Mouse (Mus musculus) CD4-positive, CD25-positive, alpha-beta regulatory T cell, adult 4 months (primary cell): ENCODE measurements around the gene Krt31. TPM values are rescaled to one million over a fixed set of nuclear protein-coding genes. Genes with fewer than 3 reads are reported as not detected.

Experiments
- ATAC-seq: one replicate; pipeline ENCODE4 v1.8.0; 2017
- polyA plus RNA-seq, 2 experiments: library from polyadenylated mRNA; unstranded; fragments of 100-300 nt; shearing (Covaris generic); gene quantifications; one replicate each; pipeline ENCODE4 v1.2.1; 2017

The Krt31 gene
- polyA plus RNA-seq: not detected

- ATAC-seq: no peak
These were observed at the start of gene Krt31 for GRCm38 (mm10) chr11:100050451-100050850. Gene Krt31 (minus strand): TSS chr11:100050551.

GRCm38 (mm10) chr11:100097819-100098218 lies 47.5 kb upstream of the Krt31 start:
- ATAC-seq: no peak

- no peak for ATAC-seq
These were observed 45.8 kb upstream of the Krt31 start, which contains the start of gene Krt35 for GRCm38 (mm10) chr11:100096141-100096540. Gene Krt35 (minus strand): TSS chr11:100096241.

- ATAC-seq: no peak
These were observed 38.2 kb upstream of the Krt31 start for GRCm38 (mm10) chr11:100088378-100089025.

GRCm38 (mm10) chr11:100087861-100088260 lies 37.5 kb upstream of the Krt31 start, which contains the start of gene Krt32:
Gene Krt32 (minus strand): TSS chr11:100088226.
- no peak for ATAC-seq

GRCm38 (mm10) chr11:100073873-100074272 lies 23.5 kb upstream of the Krt31 start:
- no peak for ATAC-seq

- no peak for ATAC-seq
These were observed 17.1 kb upstream of the Krt31 start for GRCm38 (mm10) chr11:100067293-100068036.

GRCm38 (mm10) chr11:100066236-100067010 lies 16.1 kb upstream of the Krt31 start:
- no peak for ATAC-seq

GRCm38 (mm10) chr11:100058875-100059274 lies 8.5 kb upstream of the Krt31 start:
- ATAC-seq: no peak

- ATAC-seq: no peak
These were observed 5.6 kb upstream of the Krt31 start for GRCm38 (mm10) chr11:100055686-100056655.

- ATAC-seq: no peak
These were observed 3.2 kb downstream of the Krt31 start for GRCm38 (mm10) chr11:100047193-100047592.

- ATAC-seq: no peak
These were observed 4.0 kb downstream of the Krt31 start for GRCm38 (mm10) chr11:100046303-100046866.

- no peak for ATAC-seq
These were observed 8.9 kb downstream of the Krt31 start, which contains the start of gene Krt34 for GRCm38 (mm10) chr11:100041454-100041853. Gene Krt34 (minus strand): TSS chr11:100041554.

- ATAC-seq: no peak
These were observed 20.6 kb downstream of the Krt31 start, which contains the start of gene Krt33b for GRCm38 (mm10) chr11:100029768-100030167. Gene Krt33b (minus strand): TSS chr11:100029868.

- ATAC-seq: no peak
These were observed 28.9 kb downstream of the Krt31 start for GRCm38 (mm10) chr11:100021438-100021837.

GRCm38 (mm10) chr11:100019466-100019865 lies 30.9 kb downstream of the Krt31 start:
- no peak for ATAC-seq

GRCm38 (mm10) chr11:100016112-100016511 lies 34.2 kb downstream of the Krt31 start, which contains the start of gene Krt33a:
Gene Krt33a (minus strand): TSS chr11:100016212.
- no peak for ATAC-seq

- no peak for ATAC-seq
These were observed 36.6 kb downstream of the Krt31 start for GRCm38 (mm10) chr11:100013691-100014171.

- ATAC-seq: no peak
These were observed 39.7 kb downstream of the Krt31 start for GRCm38 (mm10) chr11:100010682-100011081.

GRCm38 (mm10) chr11:100008336-100008735 lies 42.0 kb downstream of the Krt31 start:
- no peak for ATAC-seq

- ATAC-seq: no peak
These were observed 43.7 kb downstream of the Krt31 start for GRCm38 (mm10) chr11:100006624-100007023.
